Mouse (Mus musculus) liver, embryonic 13.5 days (tissue): Measurements from ENCODE around the gene Dennd4a. TPM values are rescaled to one million over a fixed set of nuclear protein-coding genes. Genes with fewer than 3 reads are reported as not detected.

Experiments used
- ATAC-seq: fragments of 200-750 bp; cut with Nextera tagmentation; 2 replicates; pipeline ENCODE4 v1.8.0; 2017; ENCODE audit warnings: low read depth, mild to moderate bottlenecking, moderate number of reproducible peaks, moderate library complexity
- DNase-seq: peaks from one replicate; pipeline ENCODE4 v3.0.0; 2022
- H3K27ac ChIP-seq: fragments of 300-500 bp; sonication (generic); 2 replicates; pipeline ENCODE4 v1.5.1; 2015; ENCODE audit warnings: moderate library complexity, mild to moderate bottlenecking, inconsistent platforms
- H3K27me3 ChIP-seq: fragments of 300-500 bp; sonication (generic); 2 replicates; pipeline ENCODE4 v1.6.1; 2015; ENCODE audit warnings: mild to moderate bottlenecking, inconsistent platforms
- H3K36me3 ChIP-seq: fragments of 300-500 bp; sonication (generic); 2 replicates; pipeline ENCODE4 v1.6.1; 2015; ENCODE audit warnings: mild to moderate bottlenecking, inconsistent platforms
- H3K4me1 ChIP-seq: fragments of 300-500 bp; sonication (generic); replicated peaks from 2 replicates; pipeline ENCODE4 v1.6.1; 2015; ENCODE audit warnings: inconsistent platforms
- H3K4me2 ChIP-seq: fragments of 300-500 bp; sonication (generic); 2 replicates; pipeline ENCODE4 v1.6.1; 2015; ENCODE audit warnings: inconsistent platforms, mild to moderate bottlenecking, moderate library complexity
- H3K4me3 ChIP-seq: fragments of 300-500 bp; sonication (generic); replicated peaks from 2 replicates; pipeline ENCODE4 v1.5.1; 2015; ENCODE audit warnings: mild to moderate bottlenecking, inconsistent platforms
- H3K9ac ChIP-seq: fragments of 300-500 bp; sonication (generic); 2 replicates; pipeline ENCODE4 v1.6.1; 2015; ENCODE audit warnings: mild to moderate bottlenecking, inconsistent platforms
- H3K9me3 ChIP-seq: fragments of 300-500 bp; sonication (generic); replicated peaks from 2 replicates; pipeline ENCODE4 v1.6.1; 2016; ENCODE audit warnings: inconsistent platforms
- WGBS: fragments of 180-500 bp; shearing (Covaris S2); methylation state at CpG from one replicate; pipeline ENCODE4 v1.1.7; 2015; ENCODE audit not compliant: insufficient replicate concordance; 5-methylcytosine and 5-hydroxymethylcytosine counted together
- polyA plus RNA-seq: library from polyadenylated mRNA; unstranded; fragments of >200 nt; fragmentation: Nextera tagmentation; extraction: Ambion mirVana; gene quantifications from 2 replicates; pipeline ENCODE4 v1.2.1, GENCODE M21; 2015

Dennd4a gene
- polyA plus RNA-seq, 1 experiment from 2014 or later, result 24.1 TPM

GRCm38 (mm10) chr9:64862687-64863086 lies 51.5 kb downstream of the Dennd4a start:
- DNase-seq (peak; percentile 26), ATAC-seq (no peak)
- Histone ChIP-seq H3K9me3 (no peaks in the 10 kb centered on the region), H3K36me3 (peaks cover 69% of the 10 kb centered on the region), H3K27me3 (no peaks in the 10 kb centered on the region), H3K27ac (no peak overlapping the region), H3K4me2 (no peak overlapping the region), H3K4me3 (no peak overlapping the region), H3K4me1 (0 out of 2 replicates have a peak, but pooled peaks cover 4% of the 10 kb centered on the region), H3K9ac (no peak overlapping the region)
- 72% methylated on average over 2 of the region's 2 CpGs for WGBS

GRCm38 (mm10) chr9:64886008-64886407 lies 74.9 kb downstream of the Dennd4a start:
- WGBS, result 87% methylated on average over 5 of the region's 5 CpGs
- Histone ChIP-seq H3K27me3 (no peaks in the 10 kb centered on the region), H3K36me3 (peaks cover 64% of the 10 kb centered on the region), H3K4me3 (no peak overlapping the region), H3K4me2 (no peak overlapping the region), H3K4me1 (no peaks in the 10 kb centered on the region), H3K27ac (no peak overlapping the region), H3K9ac (no peak overlapping the region), H3K9me3 (no peaks in the 10 kb centered on the region)
- DNase-seq, result no peak
- no peak for ATAC-seq

GRCm38 (mm10) chr9:64896605-64897004 lies 85.5 kb downstream of the Dennd4a start:
- H3K4me2 ChIP-seq, result no peak overlapping the region
- H3K27ac ChIP-seq, result no peak overlapping the region
- no peak for ATAC-seq
- no peak overlapping the region for H3K4me3 ChIP-seq
- peaks cover 87% of the 10 kb centered on the region for H3K36me3 ChIP-seq
- H3K9me3 ChIP-seq, result no peaks in the 10 kb centered on the region
- H3K4me1 ChIP-seq, result no peaks in the 10 kb centered on the region
- H3K27me3 ChIP-seq, result no peaks in the 10 kb centered on the region
- no peak overlapping the region for H3K9ac ChIP-seq
- 82% methylated on average over 10 of the region's 10 CpGs for WGBS
- no peak for DNase-seq

- Histone ChIP-seq H3K9me3 (no peaks in the 10 kb centered on the region), H3K9ac (no peak overlapping the region), H3K27me3 (no peaks in the 10 kb centered on the region), H3K4me3 (no peak overlapping the region), H3K27ac (no peak overlapping the region), H3K4me1 (no peaks in the 10 kb centered on the region), H3K36me3 (peaks cover 86% of the 10 kb centered on the region), H3K4me2 (no peak overlapping the region)
- ATAC-seq (no peak), DNase-seq (no peak)
- WGBS, result 65% methylated on average over 4 of the region's 4 CpGs
These were observed 91.7 kb downstream of the Dennd4a start for GRCm38 (mm10) chr9:64902866-64903265.

GRCm38 (mm10) chr9:64903386-64903785 lies 92.2 kb downstream of the Dennd4a start:
- ATAC-seq (no peak), DNase-seq (peak; percentile 52)
- no peaks in the 10 kb centered on the region for H3K4me1 ChIP-seq
- no peak overlapping the region for H3K4me2 ChIP-seq
- no peaks in the 10 kb centered on the region for H3K27me3 ChIP-seq
- peaks cover 84% of the 10 kb centered on the region for H3K36me3 ChIP-seq
- H3K9me3 ChIP-seq, result no peaks in the 10 kb centered on the region
- H3K27ac ChIP-seq, result no peak overlapping the region
- H3K9ac ChIP-seq, result no peak overlapping the region
- WGBS, result 71% methylated on average over 3 of the region's 3 CpGs
- H3K4me3 ChIP-seq, result no peak overlapping the region

- no peak overlapping the region for H3K4me3 ChIP-seq
- H3K4me1 ChIP-seq, result no peaks in the 10 kb centered on the region
- no peak overlapping the region for H3K27ac ChIP-seq
- no peaks in the 10 kb centered on the region for H3K27me3 ChIP-seq
- no peak overlapping the region for H3K9ac ChIP-seq
- no peaks in the 10 kb centered on the region for H3K9me3 ChIP-seq
- peaks cover 83% of the 10 kb centered on the region for H3K36me3 ChIP-seq
- ATAC-seq, result no peak
- H3K4me2 ChIP-seq, result no peak overlapping the region
- 74% methylated on average over 14 of the region's 14 CpGs for WGBS
- DNase-seq, result no peak
These were observed 93.9 kb downstream of the Dennd4a start for GRCm38 (mm10) chr9:64904917-64905640.

- Histone ChIP-seq H3K4me1 (no peaks in the 10 kb centered on the region), H3K27ac (no peak overlapping the region), H3K4me3 (no peak overlapping the region), H3K9ac (no peak overlapping the region), H3K27me3 (no peaks in the 10 kb centered on the region), H3K36me3 (peaks cover 86% of the 10 kb centered on the region), H3K4me2 (no peak overlapping the region), H3K9me3 (no peaks in the 10 kb centered on the region)
- ATAC-seq (no peak), DNase-seq (no peak)
- WGBS, result 83% methylated on average over 3 of the region's 3 CpGs
These were observed 96.3 kb downstream of the Dennd4a start for GRCm38 (mm10) chr9:64907441-64907840.

GRCm38 (mm10) chr9:64913406-64913805 lies 102.3 kb downstream of the Dennd4a start:
- Histone ChIP-seq H3K4me1 (peaks cover 14% of the 10 kb centered on the region; the same call in 1 of the 2 replicates), H3K27ac (no peak overlapping the region), H3K4me3 (no peak overlapping the region), H3K4me2 (no peak overlapping the region), H3K9ac (no peak overlapping the region), H3K36me3 (peaks cover 83% of the 10 kb centered on the region), H3K9me3 (no peaks in the 10 kb centered on the region), H3K27me3 (no peaks in the 10 kb centered on the region)
- DNase-seq (no peak), ATAC-seq (0 out of 2 replicates have a peak, but pooled peaks have one; percentile 5)
- WGBS, result 94% methylated on average over 4 of the region's 4 CpGs

GRCm38 (mm10) chr9:64913973-64914372 lies 102.8 kb downstream of the Dennd4a start:
- no peak for ATAC-seq
- H3K27ac ChIP-seq, result no peak overlapping the region
- no peaks in the 10 kb centered on the region for H3K9me3 ChIP-seq
- H3K4me2 ChIP-seq, result no peak overlapping the region
- peaks cover 84% of the 10 kb centered on the region for H3K36me3 ChIP-seq
- H3K9ac ChIP-seq, result no peak overlapping the region
- H3K4me1 ChIP-seq, result peaks cover 18% of the 10 kb centered on the region; the same call in 1 of the 2 replicates
- DNase-seq, result no peak
- no peaks in the 10 kb centered on the region for H3K27me3 ChIP-seq
- 92% methylated on average over 2 of the region's 2 CpGs for WGBS
- H3K4me3 ChIP-seq, result no peak overlapping the region

- H3K4me3 ChIP-seq, result no peak overlapping the region
- peaks cover 81% of the 10 kb centered on the region for H3K36me3 ChIP-seq
- H3K4me1 ChIP-seq, result peaks cover 18% of the 10 kb centered on the region; the same call in 1 of the 2 replicates
- H3K27me3 ChIP-seq, result no peaks in the 10 kb centered on the region
- H3K9ac ChIP-seq, result no peak overlapping the region
- DNase-seq (no peak), ATAC-seq (no peak)
- H3K27ac ChIP-seq, result no peak overlapping the region
- WGBS, result 66% methylated on average over 4 of the region's 4 CpGs
- H3K4me2 ChIP-seq, result no peak overlapping the region
- no peaks in the 10 kb centered on the region for H3K9me3 ChIP-seq
These were observed 103.5 kb downstream of the Dennd4a start for GRCm38 (mm10) chr9:64914629-64915028.

- no peaks in the 10 kb centered on the region for H3K9me3 ChIP-seq
- peak overlapping the region; percentile 54 for H3K4me2 ChIP-seq
- H3K27me3 ChIP-seq, result no peaks in the 10 kb centered on the region
- peak overlapping the region; percentile 41 for H3K27ac ChIP-seq
- 47% methylated on average over 16 of the region's 16 CpGs for WGBS
- peaks cover 24% of the 10 kb centered on the region for H3K4me1 ChIP-seq
- ATAC-seq, result peak; percentile 69
- peak overlapping the region; percentile 59 for H3K9ac ChIP-seq
- peaks cover 70% of the 10 kb centered on the region for H3K36me3 ChIP-seq
- DNase-seq, result peak; percentile 58
- peak overlapping the region; percentile 49 for H3K4me3 ChIP-seq
These were observed 107.4 kb downstream of the Dennd4a start for GRCm38 (mm10) chr9:64918560-64918959.

GRCm38 (mm10) chr9:64925771-64926170 lies 114.6 kb downstream of the Dennd4a start:
- DNase-seq, result no peak
- Histone ChIP-seq H3K9ac (no peak overlapping the region), H3K4me2 (no peak overlapping the region), H3K27me3 (no peaks in the 10 kb centered on the region), H3K36me3 (peaks cover 28% of the 10 kb centered on the region), H3K4me3 (no peak overlapping the region), H3K27ac (no peak overlapping the region), H3K4me1 (peaks cover 12% of the 10 kb centered on the region), H3K9me3 (no peaks in the 10 kb centered on the region)
- 58% methylated on average over 5 of the region's 5 CpGs for WGBS
- ATAC-seq, result no peak
